Mouse (Mus musculus): ENCODE measurements around the gene Kcna7. TPM values are rescaled to one million over a fixed set of nuclear protein-coding genes. Genes with fewer than 3 reads are reported as not detected.
"Not testable (repeated sequence)": the region's sequence is repeated elsewhere in the genome, so short reads cannot be mapped to it uniquely, and the experiment has no call there.

Gene Kcna7
- 10 to 100 TPM; 68.4 to 95.8 TPM for total RNA-seq (2021)
- long read RNA-seq, experiment 1, transcript Kcna7-201 (2 exons, 2,182 nt): major isoform, 9 of 31 reads
- long read RNA-seq, experiment 1, partial matches to known transcripts: 0 of 31 reads
- long read RNA-seq, experiment 1, other reads (novel, unspliced or antisense): 22 of 31 reads
- long read RNA-seq, experiment 2, transcript Kcna7-201 (2 exons, 2,182 nt): major isoform, 8 of 35 reads
- long read RNA-seq, experiment 2, partial matches to known transcripts: 0 of 35 reads
- long read RNA-seq, experiment 2, other reads (novel, unspliced or antisense): 27 of 35 reads

DNA sequence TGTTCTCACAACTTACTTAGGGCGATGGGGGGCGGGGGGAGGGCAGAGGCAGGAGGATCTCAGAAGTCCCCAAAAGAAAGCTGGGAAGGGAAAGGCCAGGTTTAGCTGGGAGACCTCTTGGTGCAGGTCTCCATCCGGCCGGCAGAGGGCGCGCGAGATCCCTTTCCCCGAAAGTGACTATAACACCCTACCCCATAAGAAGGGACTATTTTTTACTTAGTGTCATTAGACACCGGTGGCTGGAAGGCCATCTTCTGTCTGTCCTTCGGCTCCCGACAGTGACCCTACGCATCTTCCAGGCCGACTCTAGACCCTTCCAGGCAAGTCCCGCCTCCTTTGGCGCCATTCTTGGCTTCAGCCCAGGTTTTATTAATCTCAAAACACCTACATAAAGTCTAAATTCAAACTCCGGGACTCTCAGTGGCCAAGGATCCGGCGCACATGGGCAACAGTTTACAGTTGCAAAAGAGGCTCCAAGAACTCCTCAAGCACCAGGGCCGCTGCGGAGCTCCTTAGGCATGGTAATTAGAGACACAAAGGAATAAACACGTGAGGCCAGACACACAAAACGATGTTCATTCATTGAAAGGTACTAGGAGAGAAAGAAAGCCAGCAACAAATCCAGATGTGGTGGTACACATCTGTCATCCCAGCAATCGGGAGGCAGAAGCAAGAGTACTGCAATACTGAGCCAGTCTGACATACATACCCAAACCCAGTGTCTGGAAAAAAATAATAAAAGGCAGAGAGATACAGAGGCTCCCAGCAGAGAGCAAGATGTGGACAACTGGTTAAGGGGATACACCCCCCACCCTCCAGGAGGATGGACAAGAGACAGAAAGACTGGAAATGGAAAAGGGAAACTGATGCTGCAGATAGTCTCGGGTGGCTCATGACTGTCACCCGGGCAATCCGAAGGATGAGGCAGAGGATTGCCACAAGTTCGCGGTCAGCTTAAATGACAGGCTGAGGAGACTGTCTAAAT lies at the start of gene Kcna7:
Gene Kcna7 (plus strand): TSS at position 563 of the 985 bp plus-strand sequence.
- intact Hi-C loops (cut with DNase I): loop anchor here (1.0 kb wide), 2 partner anchors 29 to 33 kb away; partner anchors contain the start of genes Gys1 and Ruvbl2
- DNase-seq: peak; percentile 88
- Histone ChIP-seq H3K27ac (peak within 1 kb of the TSS; percentile 98), H3K4me3 (peak within 1 kb of the TSS; percentile 81)
- TF ChIP-seq CTCF (IDR thresholded peaks at IDR 0.05): peak; percentile 97

DNA sequence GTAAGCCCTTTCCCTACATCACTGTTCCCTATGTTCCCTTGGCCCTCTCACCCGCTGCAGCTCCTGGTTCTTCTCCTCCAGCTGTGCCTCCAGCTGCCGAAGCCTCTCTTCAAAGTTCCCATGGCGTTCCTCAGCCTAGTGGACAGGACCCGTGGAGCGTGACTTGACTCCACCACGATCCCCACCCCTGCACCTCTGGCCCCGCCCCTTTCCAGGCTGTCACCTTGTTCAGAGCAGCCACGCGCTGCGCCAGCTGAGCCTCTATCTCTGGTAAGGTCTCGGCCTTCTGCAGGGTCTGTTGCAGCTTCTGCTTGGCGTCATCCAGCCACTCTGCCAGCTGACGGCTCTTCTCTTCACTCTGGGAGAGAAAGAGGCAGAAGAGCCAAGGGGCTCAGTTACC lies 49.4 kb upstream of the Kcna7 start:
- intact Hi-C loops (cut with DNase I): no loop called here
- H3K27ac ChIP-seq: no peak overlapping the region
- no peak for TF ChIP-seq CTCF (IDR thresholded peaks at IDR 0.05)
- no peak overlapping the region for H3K4me3 ChIP-seq
- no peak for DNase-seq

DNA sequence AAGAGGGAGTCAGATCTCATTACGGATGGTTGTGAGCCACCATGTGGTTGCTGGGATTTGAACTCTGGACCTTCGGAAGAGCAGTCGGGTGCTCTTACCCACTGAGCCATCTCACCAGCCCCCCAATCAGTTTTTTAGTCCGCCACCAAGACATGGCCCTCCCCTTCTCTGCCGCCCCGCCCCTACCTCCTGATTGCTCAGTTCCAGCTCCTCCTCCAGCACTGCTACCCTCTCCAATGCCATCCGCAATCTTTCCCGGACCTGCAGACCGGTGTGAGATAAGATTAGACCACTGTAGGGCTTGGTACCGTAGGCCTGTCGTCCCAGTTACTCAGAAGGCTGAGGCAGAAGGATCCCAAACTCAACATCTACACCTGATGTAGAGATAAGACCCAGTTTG lies 46.4 kb upstream of the Kcna7 start:
- H3K27ac ChIP-seq; intact Hi-C loops (cut with DNase I); DNase-seq; H3K4me3 ChIP-seq: not testable (repeated sequence)

DNA sequence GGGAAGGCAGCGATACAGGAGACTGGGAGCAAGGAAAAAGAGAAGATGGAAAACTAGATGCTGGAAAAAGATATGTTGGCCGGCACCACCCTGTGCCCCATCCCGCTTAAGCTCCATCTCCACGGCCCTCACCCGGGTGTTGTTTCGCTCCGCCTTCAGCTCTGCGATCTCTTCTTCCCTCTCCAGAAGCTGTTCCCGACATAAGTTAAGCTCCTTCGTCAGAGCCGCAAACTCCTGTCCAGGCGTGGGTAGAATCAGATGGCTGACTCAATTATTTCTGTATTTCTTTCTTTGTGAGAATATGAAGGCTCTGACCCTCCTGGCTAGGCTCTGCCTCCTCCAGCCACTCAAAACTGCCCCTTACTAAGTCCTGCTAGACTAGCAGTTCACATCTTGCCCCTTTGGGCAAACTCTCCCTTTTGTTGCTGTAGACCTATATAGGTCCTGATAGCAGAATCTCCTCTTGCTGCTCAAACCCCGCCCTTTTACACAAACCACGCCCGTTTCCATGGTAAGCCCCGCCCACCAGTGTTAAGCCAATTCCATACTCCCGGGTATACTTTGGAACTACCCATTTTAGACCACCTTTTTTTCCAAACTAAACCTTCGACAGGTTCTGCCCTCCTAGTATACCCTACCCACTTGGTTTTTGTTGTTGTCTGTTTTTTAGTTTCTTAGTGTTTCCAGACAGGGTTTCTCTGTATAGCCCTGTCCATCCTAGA lies 44.9 kb upstream of the Kcna7 start:
- no peak for TF ChIP-seq CTCF (IDR thresholded peaks at IDR 0.05)
- intact Hi-C loops (cut with DNase I): no loop called here
- no peak for DNase-seq
- Histone ChIP-seq H3K4me3 (no peak overlapping the region), H3K27ac (no peak overlapping the region)

DNA sequence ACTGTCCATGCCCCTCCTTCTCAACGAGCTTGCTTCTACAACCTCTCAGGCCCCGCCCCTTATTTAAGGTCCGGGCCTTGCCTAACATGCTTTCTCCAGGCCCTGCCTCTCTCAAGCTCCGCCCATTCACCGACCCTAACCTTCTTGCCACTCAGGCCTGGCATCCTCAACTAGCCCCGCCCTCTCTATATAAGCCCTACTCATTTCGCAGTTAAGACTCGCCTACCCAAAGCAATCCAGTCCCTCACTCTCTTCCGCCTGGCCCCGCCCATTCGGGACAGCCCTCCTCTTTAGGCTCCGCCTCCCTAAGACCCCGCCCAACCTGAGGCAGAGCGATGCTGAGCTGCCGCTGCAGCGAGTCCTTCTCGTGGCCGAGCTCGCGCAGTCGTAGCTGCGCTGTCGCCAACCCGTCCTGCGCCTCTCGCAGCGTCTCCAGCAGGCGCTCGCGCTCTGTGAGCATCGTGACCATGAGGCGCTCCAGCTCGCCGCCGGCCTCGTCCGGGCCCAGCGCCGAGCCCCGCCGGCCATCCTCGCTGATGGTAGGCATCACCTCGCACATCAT lies 44.1 kb upstream of the Kcna7 start:
- intact Hi-C loops (cut with DNase I): no loop called here
- H3K4me3 ChIP-seq: peak overlapping the region; percentile 68
- TF ChIP-seq CTCF (IDR thresholded peaks at IDR 0.05): no peak
- peak; percentile 79 for DNase-seq
- no peak overlapping the region for H3K27ac ChIP-seq

DNA sequence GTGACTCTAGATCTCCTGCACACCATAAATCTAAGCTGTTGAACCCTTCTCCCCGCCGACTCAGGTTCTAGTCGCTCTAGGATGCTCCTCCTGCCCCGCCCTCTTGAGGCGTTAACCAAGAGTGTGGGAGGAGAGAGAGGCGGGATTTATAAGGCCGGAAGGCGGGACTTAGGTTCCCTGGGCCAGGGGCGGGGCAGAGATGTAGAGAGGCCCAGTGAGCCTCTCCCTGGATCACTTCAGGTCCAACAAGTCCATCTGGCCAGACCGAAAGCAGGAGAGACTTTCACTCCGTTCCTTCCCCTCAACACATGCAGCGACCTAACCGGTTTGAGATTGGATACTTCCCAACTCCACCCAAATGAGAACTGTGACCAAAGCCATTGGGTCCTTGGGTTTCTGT lies 42.7 kb upstream of the Kcna7 start:
- no peak for TF ChIP-seq CTCF (IDR thresholded peaks at IDR 0.05)
- intact Hi-C loops (cut with DNase I): no loop called here
- no peak for DNase-seq
- no peak overlapping the region for H3K27ac ChIP-seq
- H3K4me3 ChIP-seq: no peak overlapping the region

DNA sequence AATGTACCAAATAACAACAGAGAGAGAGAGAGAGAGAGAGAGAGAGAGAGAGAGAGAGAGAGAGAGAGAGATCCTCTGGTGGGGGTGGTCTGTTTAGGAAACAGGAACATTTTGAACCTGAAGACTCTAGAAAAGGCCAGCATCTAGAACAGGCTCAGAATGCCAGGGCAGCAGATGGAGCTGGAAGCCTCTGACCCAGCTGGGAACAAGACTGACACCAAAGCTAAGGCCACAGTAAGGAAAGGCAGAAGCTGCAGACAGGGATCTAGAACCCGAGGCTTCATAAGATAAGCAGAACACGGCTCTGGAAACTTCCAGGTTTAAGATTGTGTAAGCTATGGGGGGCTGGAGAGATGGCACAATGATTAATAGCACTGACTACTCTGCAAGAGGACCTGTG lies 41.5 kb upstream of the Kcna7 start:
- H3K4me3 ChIP-seq: no peak overlapping the region
- DNase-seq: no peak
- no peak for TF ChIP-seq CTCF (IDR thresholded peaks at IDR 0.05)
- H3K27ac ChIP-seq: no peak overlapping the region
- intact Hi-C loops (cut with DNase I): no loop called here

DNA sequence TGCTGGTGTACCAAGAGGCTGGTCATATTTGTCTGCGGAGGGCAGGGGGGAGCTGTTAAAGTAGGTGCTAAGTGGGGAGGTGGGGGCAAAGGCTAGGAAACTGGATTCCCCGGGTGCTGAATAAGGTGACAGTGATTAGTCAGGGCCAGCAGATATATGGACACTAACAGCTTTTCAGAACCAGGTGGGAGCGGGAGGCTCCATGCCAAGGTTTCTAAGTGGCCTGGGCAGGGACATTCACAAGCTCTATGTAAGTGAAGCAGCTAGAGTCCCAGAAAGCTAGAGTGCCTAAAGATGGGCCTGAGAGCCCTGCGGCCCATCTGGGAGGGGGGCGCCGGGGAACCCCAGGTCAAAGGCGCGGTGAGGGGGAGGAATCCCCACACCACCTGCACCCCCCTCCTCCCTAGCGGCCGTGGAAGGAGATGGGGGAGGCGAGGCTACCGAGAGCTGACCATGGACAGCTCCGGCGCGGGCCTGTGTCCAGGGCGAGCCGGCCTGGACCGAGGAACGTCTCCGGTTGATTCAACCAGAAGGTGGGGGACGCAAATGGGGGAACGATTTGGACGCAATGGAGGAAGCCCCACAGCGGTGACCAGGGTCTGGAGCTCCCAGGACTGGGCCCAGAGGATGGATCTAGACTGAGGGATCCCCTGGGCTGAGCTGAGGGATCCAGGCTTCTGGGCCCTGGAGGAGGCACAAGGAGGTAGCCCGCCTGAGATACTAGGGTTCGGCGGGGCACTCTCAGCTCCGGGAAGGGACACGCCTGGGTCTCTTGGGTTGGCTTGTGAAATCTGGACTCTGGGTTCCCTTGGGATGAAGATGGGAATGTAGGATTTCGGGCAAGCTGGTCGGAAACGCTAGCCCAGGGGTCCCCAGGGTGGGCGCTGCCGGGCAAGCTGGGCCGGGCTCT lies 39.5 kb upstream of the Kcna7 start:
- 0 out of 2 replicates have a peak overlapping the region, but pooled peaks have one; percentile 20 for H3K27ac ChIP-seq
- DNase-seq: peak; percentile 73
- intact Hi-C loops (cut with DNase I): no loop called here
- H3K4me3 ChIP-seq: peak overlapping the region; percentile 81
- peak; percentile 20; the same call in 1 of the 2 replicates for TF ChIP-seq CTCF (IDR thresholded peaks at IDR 0.05)

DNA sequence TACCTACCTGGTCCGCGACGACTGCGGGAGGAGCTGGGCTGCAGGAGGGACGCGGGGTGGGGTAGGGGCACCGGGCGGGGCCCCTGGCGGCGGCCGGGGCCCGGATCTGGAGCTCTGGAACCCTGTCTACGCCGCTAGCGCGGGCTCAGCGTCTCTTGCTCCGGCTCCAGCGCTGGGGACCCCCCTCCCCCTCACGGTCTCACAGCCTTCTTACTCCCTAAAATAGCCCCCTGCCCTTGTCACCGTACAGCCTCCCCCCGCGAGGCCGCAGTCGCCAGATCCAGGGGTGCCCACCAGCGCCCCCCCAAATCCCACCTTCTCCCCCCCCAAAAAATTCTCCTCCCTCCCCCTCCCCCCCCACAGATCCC lies 38.8 kb upstream of the Kcna7 start, which contains the start of gene Ppfia3:
Gene Ppfia3 (minus strand): TSS at position 368 of the 368 bp plus-strand sequence.
- Histone ChIP-seq H3K4me3 (peak within 1 kb of the TSS; percentile 81), H3K27ac (peak within 1 kb of the TSS; percentile 76)
- DNase-seq: no peak
- intact Hi-C loops (cut with DNase I): no loop called here
- TF ChIP-seq CTCF (IDR thresholded peaks at IDR 0.05): no peak

DNA sequence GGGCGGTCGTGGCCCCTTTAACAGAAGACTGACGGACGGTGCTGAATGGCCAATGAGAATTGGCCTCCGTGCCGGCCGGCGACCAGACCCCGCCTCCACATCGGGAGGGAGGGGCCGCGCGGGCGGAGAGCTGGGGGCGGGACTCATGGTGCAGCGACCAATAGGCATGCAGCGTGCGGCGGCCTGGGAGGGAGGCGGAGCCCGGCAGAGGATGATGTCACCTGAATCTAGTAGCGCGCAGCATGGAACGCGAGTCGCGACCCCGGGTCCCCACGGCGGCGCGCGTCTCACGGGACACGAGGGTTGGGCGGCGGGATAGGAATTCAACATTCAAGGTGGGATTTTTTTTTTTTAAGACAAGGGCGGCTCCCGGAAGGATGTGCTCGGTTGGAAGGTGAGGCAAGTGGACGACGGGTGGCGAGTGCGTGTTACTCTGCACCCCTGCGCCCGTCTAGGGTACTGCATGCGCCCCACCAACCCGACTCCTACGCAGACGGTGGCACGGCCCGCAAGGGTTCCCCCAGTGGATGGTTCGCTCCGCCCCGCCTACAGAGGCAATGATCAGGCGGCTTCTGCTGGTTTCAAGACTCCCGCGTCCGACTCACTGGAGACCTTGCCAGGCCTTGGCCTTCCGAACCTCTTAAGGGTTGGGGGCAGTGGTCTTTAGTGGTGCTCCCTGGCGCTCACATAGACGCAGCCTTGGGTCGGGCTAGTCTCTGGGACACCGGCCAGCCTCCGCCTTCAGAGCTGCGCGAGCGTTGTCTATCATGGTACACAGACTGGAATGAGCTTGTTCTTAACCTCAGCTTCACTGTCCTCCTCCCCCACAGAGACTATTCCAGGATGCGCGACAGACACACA lies 38.2 kb upstream of the Kcna7 start:
- TF ChIP-seq CTCF (IDR thresholded peaks at IDR 0.05): peak; percentile 81
- intact Hi-C loops (cut with DNase I): no loop called here
- H3K4me3 ChIP-seq: peak overlapping the region; percentile 81
- H3K27ac ChIP-seq: peak overlapping the region; percentile 76
- DNase-seq: peak; percentile 98
